Mouse (Mus musculus) stomach, postnatal 0 days (tissue): ENCODE measurements around the gene Bsn. TPM values are rescaled to one million over a fixed set of nuclear protein-coding genes. Genes with fewer than 3 reads are reported as not detected.

Experiments
- ATAC-seq: fragments of 200-750 bp; cut with Nextera tagmentation; 2 replicates; pipeline ENCODE4 v1.8.0; 2017; ENCODE audit not compliant: low FRiP score, low TSS enrichment
- DNase-seq: peaks from one replicate; pipeline ENCODE4 v3.0.0-alpha.2; 2016; ENCODE audit warnings: low spot score
- H3K27ac ChIP-seq: fragments of 300-500 bp; sonication (generic); replicated peaks from 2 replicates; pipeline ENCODE4 v1.5.1; 2014; ENCODE audit warnings: mild to moderate bottlenecking, control low read depth
- H3K27me3 ChIP-seq: fragments of 300-500 bp; sonication (generic); 2 replicates; pipeline ENCODE4 v1.6.1; 2014; ENCODE audit warnings: low read length; ENCODE audit not compliant: control insufficient read depth, insufficient read depth
- H3K36me3 ChIP-seq: fragments of 300-500 bp; sonication (generic); 2 replicates; pipeline ENCODE4 v1.6.1; 2014; ENCODE audit warnings: low read length, mixed read lengths; ENCODE audit not compliant: control insufficient read depth, insufficient read depth
- H3K4me1 ChIP-seq: fragments of 300-500 bp; sonication (generic); replicated peaks from 2 replicates; pipeline ENCODE4 v1.6.1; 2014; ENCODE audit warnings: antibody characterized with exemption; ENCODE audit not compliant: control insufficient read depth, insufficient read depth
- H3K4me2 ChIP-seq: fragments of 300-500 bp; sonication (generic); replicated peaks from 2 replicates; pipeline ENCODE4 v1.6.1; 2014; ENCODE audit warnings: low read depth, mild to moderate bottlenecking, control low read depth, moderate library complexity
- H3K4me3 ChIP-seq: fragments of 300-500 bp; sonication (generic); 2 replicates; pipeline ENCODE4 v1.5.1; 2014; ENCODE audit warnings: low read depth, low read length, control low read depth
- H3K9ac ChIP-seq: fragments of 300-500 bp; sonication (generic); 2 replicates; pipeline ENCODE4 v1.6.1; 2014; ENCODE audit warnings: mild to moderate bottlenecking, low read length, control low read depth, mixed read lengths
- H3K9me3 ChIP-seq: fragments of 300-500 bp; sonication (generic); 2 replicates; pipeline ENCODE4 v1.6.1; 2016; ENCODE audit warnings: low read length; ENCODE audit not compliant: control insufficient read depth
- CTCF ChIP-seq: IDR thresholded peaks from 2 replicates; pipeline ENCODE4 v1.5.1; 2016; ENCODE audit warnings: antibody characterized with exemption, low read depth, mild to moderate bottlenecking, moderate library complexity
- EP300 ChIP-seq: optimal IDR thresholded peaks from 2 replicates; pipeline ENCODE3; 2016; ENCODE audit warnings: antibody characterized with exemption
- WGBS: fragments of 180-500 bp; shearing (Covaris S2); extraction: QIAGEN DNeasy Blood & Tissue Kit; methylation state at CpG from one replicate; pipeline ENCODE4 v1.1.7; 2014; 5-methylcytosine and 5-hydroxymethylcytosine counted together
- polyA plus RNA-seq: library from polyadenylated mRNA; unstranded; fragments of >200 nt; fragmentation: Nextera tagmentation; extraction: Ambion mirVana; gene quantifications from 2 replicates; pipeline ENCODE4 v1.2.1, GENCODE M21; 2015

Gene Bsn
- polyA plus RNA-seq = 1.6 and 2.0 TPM in 2 replicates

GRCm38 (mm10) chr9:108189787-108190679 lies at the start of gene Bsn:
Gene Bsn (minus strand): TSS chr9:108190384.
- H3K27me3 ChIP-seq = 0 out of 2 replicates have a peak, but pooled peaks cover 2% of the 10 kb centered on the region
- peak within 1 kb of the TSS; percentile 45 for H3K9ac ChIP-seq
- peak within 1 kb of the TSS; percentile 95 for H3K4me2 ChIP-seq
- H3K4me3 ChIP-seq = peak within 1 kb of the TSS; percentile 52
- no peak within 1 kb of the TSS for H3K27ac ChIP-seq
- no peaks in the 10 kb centered on the region for H3K4me1 ChIP-seq
- ATAC-seq (peak; percentile 64), DNase-seq (peak; percentile 61)
- H3K9me3 ChIP-seq = no peaks in the 10 kb centered on the region
- TF ChIP-seq EP300 (no peak), CTCF (no peak)
- 2% methylated on average over 66 of the region's 91 CpGs for WGBS
- no peaks in the 10 kb centered on the region for H3K36me3 ChIP-seq

- H3K27me3 ChIP-seq = no peaks in the 10 kb centered on the region
- TF ChIP-seq EP300 = no peak
- TF ChIP-seq CTCF = no peak
- no peak overlapping the region for H3K27ac ChIP-seq
- H3K4me3 ChIP-seq = no peak overlapping the region
- no peak for DNase-seq
- no peak overlapping the region for H3K9ac ChIP-seq
- WGBS = 57% methylated on average over 5 of the region's 5 CpGs
- no peaks in the 10 kb centered on the region for H3K9me3 ChIP-seq
- no peaks in the 10 kb centered on the region for H3K4me1 ChIP-seq
- H3K36me3 ChIP-seq = no peaks in the 10 kb centered on the region; the same call in 1 of the 2 replicates
- ATAC-seq = no peak
- H3K4me2 ChIP-seq = no peak overlapping the region
Measured at GRCm38 (mm10) chr9:108239951-108240350, 49.8 kb upstream of the Bsn start.

- Histone ChIP-seq H3K4me1 (no peaks in the 10 kb centered on the region), H3K4me2 (no peak overlapping the region), H3K36me3 (no peaks in the 10 kb centered on the region; the same call in 1 of the 2 replicates), H3K27me3 (no peaks in the 10 kb centered on the region), H3K4me3 (no peak overlapping the region), H3K9me3 (no peaks in the 10 kb centered on the region), H3K27ac (no peak overlapping the region), H3K9ac (no peak overlapping the region)
- 69% methylated on average over 3 of the region's 3 CpGs for WGBS
- no peak for DNase-seq
- TF ChIP-seq EP300 = no peak
- ATAC-seq = no peak
Measured at GRCm38 (mm10) chr9:108238831-108239230, 48.6 kb upstream of the Bsn start.

GRCm38 (mm10) chr9:108238402-108238801 lies 48.2 kb upstream of the Bsn start:
- Histone ChIP-seq H3K36me3 (no peaks in the 10 kb centered on the region; the same call in 1 of the 2 replicates), H3K4me2 (no peak overlapping the region), H3K4me3 (no peak overlapping the region), H3K4me1 (no peaks in the 10 kb centered on the region), H3K9me3 (no peaks in the 10 kb centered on the region), H3K27me3 (no peaks in the 10 kb centered on the region), H3K9ac (no peak overlapping the region), H3K27ac (no peak overlapping the region)
- WGBS = 74% methylated on average over 2 of the region's 2 CpGs
- DNase-seq (no peak), ATAC-seq (no peak)
- no peak for TF ChIP-seq EP300
- TF ChIP-seq CTCF = no peak

- no peak overlapping the region for H3K4me2 ChIP-seq
- no peak for ATAC-seq
- H3K27ac ChIP-seq = no peak overlapping the region
- no peaks in the 10 kb centered on the region for H3K4me1 ChIP-seq
- DNase-seq = no peak
- TF ChIP-seq CTCF (no peak), EP300 (no peak)
- H3K4me3 ChIP-seq = no peak overlapping the region
- 90% methylated on average over 2 of the region's 2 CpGs for WGBS
- H3K9me3 ChIP-seq = no peaks in the 10 kb centered on the region
- no peaks in the 10 kb centered on the region for H3K27me3 ChIP-seq
- H3K36me3 ChIP-seq = no peaks in the 10 kb centered on the region; the same call in 1 of the 2 replicates
- H3K9ac ChIP-seq = no peak overlapping the region
Measured at GRCm38 (mm10) chr9:108234682-108235081, 44.5 kb upstream of the Bsn start.

GRCm38 (mm10) chr9:108232908-108233307 lies 42.7 kb upstream of the Bsn start:
- DNase-seq = no peak
- no peak overlapping the region for H3K9ac ChIP-seq
- TF ChIP-seq EP300 (no peak), CTCF (no peak)
- H3K27me3 ChIP-seq = no peaks in the 10 kb centered on the region
- WGBS = 61% methylated on average over 2 of the region's 2 CpGs
- H3K4me3 ChIP-seq = no peak overlapping the region
- no peak overlapping the region for H3K4me2 ChIP-seq
- no peaks in the 10 kb centered on the region for H3K9me3 ChIP-seq
- no peaks in the 10 kb centered on the region; the same call in 1 of the 2 replicates for H3K36me3 ChIP-seq
- ATAC-seq = no peak
- no peaks in the 10 kb centered on the region for H3K4me1 ChIP-seq
- no peak overlapping the region for H3K27ac ChIP-seq
